Mouse (Mus musculus): ENCODE results near the gene Swap70.

Gene Swap70

GRCm38 (mm10) chr7:110279183-110279582, 57.7 kb downstream of the Swap70 start:
- no peak for DNase-seq

DNA sequence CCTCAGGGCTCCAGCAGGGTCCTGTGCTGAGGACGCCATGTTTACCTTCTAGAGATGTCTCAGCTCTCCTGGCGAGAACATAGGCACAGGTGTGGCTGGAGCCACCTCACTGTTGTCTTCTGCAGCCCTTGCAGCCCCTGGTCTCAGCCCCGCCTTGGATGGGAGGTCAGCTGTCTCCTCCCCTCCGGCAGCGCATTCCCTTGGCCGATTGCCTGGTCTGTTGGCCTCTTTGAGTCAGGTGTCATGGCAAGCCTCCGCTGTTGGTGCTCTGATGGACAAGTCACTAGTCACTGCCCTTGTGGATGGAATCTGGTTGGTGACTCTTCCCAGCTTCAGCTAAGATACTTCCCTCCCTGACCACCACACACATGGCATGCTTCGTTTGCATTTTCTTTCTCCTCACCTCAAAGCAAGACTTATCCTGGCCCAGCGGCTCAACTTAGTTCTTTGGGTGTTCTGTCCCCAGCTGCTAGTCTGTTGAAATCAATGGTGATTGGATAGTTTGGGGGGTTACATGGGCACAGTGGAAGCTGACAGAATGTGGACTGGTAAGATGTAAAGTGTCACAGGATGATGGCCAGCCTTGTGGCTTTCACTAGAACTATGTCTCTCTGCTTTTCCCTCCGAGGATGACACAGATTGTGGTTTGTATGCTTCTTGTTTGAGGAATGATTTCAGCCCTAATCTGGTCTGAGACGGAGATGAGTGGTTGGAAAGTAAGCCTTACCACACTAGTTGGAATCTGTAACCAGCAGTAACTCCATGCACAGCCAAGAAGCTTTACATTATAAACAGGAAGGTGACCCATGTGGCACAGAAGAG, 60.1 kb downstream of the Swap70 start:
- DNase-seq: no peak

DNA sequence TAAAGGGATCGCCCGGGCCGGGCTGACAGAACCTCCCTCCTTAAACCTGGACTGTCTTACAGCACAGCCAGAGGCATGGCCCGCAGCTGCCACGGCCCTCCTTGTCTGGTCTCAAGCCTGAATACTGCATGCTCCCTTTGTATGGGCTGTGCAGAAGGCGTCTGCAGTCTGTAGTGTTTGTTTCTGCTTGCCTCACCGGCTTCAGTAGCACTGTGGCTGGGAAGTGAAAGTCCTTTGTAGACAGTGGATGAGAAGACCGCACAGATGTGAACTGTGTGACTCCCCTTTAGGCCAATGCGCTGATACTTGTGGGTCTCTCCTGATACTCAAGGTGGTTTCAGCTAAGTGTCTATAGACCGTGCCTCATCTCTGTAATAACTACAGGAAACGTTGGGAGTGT, 61.3 kb downstream of the Swap70 start:
- no peak for DNase-seq

DNA sequence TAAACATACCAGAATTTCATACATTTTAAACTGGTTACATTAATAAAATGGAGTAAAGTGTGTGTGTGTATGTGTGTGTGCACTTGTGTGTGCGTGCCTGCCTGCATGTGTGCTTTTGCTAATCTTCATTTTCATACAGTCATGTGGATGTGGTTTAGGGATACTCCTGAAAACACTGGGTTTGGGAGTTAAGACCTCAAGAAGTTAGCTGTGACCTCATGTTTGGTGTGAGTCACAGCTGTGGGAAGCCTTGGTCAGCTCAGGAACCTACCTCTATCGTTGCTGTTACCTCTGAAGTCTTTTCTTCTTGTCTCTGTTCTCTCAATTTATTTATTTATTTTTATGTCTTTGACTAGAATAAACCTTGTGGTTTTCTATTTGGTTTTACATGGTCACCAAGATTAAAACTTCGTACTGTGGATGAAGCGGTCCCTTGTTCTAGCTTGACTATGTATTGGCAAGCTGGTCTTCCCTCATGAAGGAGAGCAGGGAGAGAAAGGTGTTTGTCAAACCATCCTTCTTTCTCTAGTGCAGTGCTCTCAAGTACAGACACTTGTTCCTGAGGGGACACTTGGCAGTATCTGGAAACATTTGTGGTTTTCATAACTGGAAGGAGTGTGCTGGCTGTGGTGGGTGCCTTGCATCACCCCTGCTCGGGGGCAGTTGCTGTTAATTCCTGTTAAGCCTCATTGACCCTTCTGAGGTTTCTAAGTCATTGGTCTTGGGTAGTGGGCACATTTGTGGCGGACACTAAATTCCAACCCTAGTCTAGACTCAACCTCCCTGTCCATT, 62.2 kb downstream of the Swap70 start:
- no peak for DNase-seq

DNA sequence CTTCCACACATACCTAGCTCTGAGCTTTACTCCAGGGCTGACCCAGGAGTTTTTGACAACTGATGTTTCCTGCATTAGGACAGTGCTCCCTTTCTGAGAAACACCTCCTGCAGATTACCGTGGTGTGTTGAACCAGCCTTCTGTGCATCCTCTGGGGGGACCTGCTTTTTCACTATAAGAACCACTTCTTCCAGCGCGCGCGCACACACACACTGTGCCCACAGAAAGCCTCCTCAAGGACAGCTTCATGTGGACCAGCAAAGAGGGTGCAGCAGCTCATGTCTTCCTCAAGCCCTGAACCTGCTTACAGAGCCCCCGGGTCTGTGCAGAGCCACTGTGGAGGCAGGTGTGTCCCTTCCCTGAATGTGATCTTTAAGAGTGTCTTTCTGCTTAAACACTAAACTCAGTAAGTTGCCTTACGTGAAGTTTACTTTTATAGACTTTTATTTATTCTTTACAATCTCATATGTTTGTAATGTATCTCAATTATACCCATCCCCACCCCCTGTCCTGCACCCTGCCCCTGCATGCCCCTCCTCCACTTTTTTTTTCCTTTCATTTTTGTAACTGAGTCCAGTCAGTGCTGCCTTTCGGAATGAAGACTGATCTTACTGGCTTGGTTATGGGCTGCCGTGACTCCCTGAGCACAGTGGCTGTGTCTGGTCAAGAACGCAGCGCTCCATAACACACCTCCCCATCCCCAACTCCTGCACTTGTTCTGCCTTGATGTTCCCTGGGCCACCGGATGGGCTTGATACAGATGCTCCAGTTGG, 63.8 kb downstream of the Swap70 start:
- DNase-seq: no peak

GRCm38 (mm10) chr7:110285849-110286151, 64.3 kb downstream of the Swap70 start:
- DNase-seq: no peak

GRCm38 (mm10) chr7:110286198-110286732, 64.8 kb downstream of the Swap70 start:
- no peak for DNase-seq

- DNase-seq: peak; percentile 76
Measured at GRCm38 (mm10) chr7:110286838-110287475, 65.4 kb downstream of the Swap70 start.

- DNase-seq: no peak
Measured at GRCm38 (mm10) chr7:110287476-110288071, 66.1 kb downstream of the Swap70 start.

DNA sequence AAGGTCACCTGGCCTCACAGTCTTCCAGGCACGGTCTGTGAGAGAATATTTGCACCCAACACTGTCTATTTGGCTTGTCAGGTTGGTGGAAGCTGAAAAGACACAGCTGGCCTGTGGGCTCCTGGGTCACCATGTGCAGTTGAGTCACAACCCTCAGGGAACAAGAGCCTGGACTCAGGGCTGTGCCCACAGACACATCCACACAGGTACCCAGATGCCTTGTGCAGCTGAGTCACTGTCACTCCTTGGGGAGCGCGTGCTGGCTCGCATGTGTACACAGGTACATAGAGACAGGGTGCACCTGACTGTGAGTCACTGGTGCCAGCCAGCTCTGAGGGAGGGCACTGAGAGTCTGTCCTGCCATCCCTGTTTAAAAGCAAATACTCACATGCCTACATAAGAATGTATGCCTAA, 66.7 kb downstream of the Swap70 start:
- DNase-seq: no peak

DNA sequence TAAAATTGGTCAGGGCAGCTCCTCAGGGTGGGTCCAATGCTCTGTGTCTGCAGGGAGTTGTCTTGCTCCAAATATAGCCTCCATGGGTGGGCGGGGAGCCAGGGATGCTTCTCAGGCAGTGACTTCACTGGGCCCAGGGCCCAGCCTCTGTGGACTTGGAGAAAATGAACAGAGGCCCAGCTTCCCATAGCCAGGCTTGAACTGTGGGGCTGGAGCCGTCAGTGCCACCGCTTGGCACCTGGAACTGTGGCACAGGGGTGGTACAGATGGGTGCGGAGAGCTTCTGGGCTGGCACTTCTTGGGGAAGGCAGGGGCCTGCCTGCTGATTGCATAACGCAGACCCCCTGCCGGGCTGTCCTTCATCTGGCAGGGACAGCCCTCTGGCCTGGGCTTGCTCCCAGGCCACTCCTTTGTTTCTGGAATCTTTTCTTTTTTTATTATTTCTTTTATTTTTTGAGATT, 67.2 kb downstream of the Swap70 start:
- no peak for DNase-seq

DNA sequence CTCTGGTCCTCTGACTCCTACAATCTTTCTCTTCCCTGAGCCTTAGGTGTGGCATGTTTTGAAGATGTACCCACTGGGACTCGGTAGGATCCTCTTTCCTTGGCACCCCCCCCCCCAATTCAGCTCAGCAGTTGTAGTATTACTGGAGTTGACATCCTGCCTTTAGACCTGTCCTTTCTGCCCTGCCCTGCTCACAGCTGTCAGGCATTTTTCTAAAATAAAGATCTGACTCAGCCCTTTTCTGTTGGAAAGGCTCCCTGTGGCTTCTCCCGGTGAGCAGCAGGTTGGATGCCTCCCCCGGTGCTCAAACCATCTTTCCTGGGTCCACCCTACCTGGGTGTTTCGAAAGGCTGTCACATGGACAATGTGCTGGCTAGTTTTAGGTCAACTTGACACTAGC, 68.1 kb downstream of the Swap70 start:
- DNase-seq: no peak

DNA sequence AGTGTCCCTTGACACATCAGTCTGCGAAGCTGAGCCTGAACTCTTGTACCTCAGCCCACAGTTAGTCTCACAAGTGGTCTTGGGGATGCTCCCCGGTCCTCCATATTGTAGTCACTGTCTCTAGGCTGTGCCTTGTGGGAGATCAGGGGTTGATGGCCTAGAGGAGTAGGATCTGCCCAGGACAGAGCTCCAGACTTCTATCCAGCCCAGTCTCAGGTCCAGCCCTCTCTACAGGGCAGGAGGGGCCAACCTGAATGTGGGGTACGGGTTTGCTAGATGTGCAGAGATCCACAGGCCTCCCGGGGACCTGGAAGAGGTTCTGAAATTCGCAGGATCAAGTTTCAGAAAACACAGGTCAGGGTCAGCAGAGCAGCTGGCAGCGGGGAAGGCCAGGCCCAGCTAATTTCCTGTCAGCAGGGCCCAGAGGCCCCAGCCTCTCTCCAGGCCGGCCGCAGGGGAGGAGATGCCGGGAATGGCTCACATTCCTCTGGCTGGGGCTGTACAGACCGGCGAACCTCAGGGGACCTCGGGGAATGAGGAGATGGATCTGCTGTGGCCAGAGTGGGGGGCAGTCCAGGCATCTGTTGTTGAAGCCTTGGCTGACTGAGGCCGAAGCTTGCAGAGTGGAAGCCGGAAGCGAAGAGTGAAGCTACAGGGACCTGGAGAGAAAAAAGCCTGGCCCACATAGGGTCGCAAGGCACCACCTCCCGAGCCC, 75.5 kb downstream of the Swap70 start:
- no peak for DNase-seq

GRCm38 (mm10) chr7:110297611-110298010, 76.1 kb downstream of the Swap70 start:
- no peak for DNase-seq

DNA sequence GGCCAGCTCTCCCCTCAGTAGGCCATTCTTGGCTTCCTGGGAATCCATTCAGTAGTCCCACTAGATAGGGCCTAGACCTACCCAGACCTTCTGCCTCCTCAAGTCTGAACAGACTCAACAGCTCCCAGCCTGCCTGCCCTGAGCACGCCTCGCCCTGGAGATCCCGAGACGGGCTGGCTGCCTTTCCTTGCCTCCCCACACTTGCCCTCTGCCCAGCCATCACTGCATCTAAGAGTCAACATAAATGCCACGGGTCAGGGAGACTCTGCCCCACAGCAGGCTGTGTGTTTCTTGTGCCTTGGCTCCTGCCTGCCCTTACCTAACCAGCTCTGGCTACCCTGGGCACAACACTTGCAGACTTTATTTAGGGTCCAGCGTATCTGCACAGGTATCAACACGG, 76.6 kb downstream of the Swap70 start:
- DNase-seq: no peak

DNA sequence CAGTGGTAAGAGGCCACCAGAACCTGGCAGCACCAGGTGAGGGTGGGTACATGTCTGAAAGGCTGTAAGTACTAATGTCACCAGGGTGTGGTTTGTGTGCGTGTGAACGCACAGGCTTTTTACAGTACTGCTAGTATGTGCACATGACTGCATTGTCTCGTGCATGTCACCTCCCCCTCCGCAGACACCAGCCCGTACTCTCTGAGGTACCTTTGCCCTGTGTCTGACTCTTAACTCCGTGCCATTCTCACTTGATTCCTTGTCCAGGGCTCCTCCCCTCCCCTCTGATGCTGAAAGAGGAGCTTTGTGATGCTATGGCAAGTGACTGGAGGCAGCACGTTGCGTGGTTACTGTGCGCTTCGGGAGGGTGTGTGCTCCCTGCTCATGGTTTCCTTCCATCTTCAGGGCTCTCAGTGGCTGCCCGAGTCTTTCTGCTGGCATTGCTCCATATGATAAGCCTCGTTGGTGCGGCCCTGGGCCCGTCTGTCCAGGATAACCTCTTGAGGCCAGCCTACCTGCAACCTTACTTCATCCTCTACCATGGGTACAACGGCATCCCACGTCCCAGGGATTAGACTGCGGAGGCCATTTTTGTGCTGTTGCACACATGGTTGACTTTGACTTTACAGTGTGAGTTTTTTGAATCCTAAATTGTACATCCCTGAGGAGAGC, 77.4 kb downstream of the Swap70 start:
- no peak for DNase-seq

DNA sequence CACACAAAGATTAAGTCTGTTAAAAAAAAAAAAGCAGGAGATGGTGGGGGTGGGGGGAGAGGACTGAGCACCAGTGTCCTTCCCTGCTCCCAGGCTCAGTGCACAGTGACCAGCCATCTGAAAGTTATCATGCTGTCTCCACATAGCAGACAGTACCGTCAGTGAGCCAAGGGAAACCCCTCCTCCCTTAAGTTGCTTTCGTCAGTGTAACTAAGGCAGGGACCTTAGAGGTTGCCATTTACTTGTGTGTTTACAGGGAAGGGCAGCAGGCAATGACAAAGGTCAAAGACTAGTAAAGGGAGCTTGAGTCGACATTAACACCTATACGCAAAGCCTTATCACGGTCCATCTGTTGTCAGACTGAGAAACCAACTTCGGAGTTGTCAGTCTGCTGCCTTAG, 81.4 kb downstream of the Swap70 start:
- no peak for DNase-seq

DNA sequence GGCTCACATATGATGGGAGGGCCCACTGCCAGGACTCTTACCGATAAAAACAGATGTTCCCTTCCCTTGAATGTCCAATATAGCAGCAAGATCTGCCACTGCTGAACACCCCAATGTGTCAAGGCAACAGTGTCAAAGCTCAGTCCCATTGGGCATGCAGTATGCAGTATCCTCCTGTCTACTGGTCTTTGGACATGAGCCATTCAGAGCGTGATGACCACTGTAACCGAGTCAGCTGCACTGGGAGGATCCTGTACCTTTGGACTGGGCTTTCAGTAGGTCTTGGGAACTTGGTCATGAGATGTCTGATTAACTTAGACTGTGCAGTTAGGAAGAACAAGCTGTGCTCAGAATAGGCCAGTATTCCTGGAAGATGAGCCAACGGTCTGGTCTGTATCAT, 84.0 kb downstream of the Swap70 start:
- no peak for DNase-seq

GRCm38 (mm10) chr7:110306281-110306680, 84.8 kb downstream of the Swap70 start:
- no peak for DNase-seq

- no peak for DNase-seq
Measured at GRCm38 (mm10) chr7:110307741-110308140, 86.2 kb downstream of the Swap70 start.

DNA sequence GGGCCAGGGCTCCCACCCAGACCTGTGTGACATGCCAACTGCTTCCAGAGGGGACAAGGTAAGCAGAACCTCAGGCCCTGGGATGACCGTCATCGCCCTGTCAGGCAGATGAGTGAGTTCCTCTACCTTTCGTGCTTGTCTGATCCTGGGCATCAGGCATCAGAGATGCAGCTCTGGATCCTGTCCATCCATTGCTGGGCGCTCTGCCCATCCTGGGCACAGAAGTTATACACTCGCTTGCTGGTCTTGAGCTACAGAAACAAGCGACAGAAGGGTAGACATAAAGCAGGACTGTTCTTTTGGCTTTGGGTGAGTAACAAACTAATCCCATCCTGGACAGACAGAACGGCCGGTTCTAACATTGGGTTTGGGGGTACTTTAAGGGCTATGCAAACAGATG, 87.7 kb downstream of the Swap70 start:
- no peak for DNase-seq
